Mouse (Mus musculus): ENCODE data around the gene Map3k20. TPM values are rescaled to one million over a fixed set of nuclear protein-coding genes. Genes with fewer than 3 reads are reported as not detected.
A peak's percentile ranks its signal among the peaks of the same experiment; 100 is the strongest.

The Map3k20 gene
- total RNA-seq, 2 experiments from 2014 or later: 270 to 291 TPM

DNA sequence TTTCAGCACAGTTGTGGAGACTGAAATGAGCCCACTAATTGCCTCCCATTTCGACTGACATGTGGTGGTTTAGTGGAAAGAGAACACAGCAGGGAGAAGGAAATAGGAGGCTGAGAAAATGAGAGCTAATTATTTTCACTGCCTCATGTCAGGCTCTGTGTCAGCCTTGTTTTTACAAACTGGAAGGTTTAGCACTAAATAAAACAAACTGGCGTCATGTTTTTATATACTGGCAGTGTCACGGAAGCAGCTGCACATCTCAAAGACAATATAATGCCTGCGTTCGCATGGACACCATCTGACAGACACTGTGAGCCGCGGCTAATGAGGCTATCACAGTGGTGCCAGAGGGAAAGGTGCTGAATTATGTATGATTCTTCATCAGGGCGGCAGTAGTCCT, 141.3 kb downstream of the Map3k20 start:
- DNase-seq: no peak

DNA sequence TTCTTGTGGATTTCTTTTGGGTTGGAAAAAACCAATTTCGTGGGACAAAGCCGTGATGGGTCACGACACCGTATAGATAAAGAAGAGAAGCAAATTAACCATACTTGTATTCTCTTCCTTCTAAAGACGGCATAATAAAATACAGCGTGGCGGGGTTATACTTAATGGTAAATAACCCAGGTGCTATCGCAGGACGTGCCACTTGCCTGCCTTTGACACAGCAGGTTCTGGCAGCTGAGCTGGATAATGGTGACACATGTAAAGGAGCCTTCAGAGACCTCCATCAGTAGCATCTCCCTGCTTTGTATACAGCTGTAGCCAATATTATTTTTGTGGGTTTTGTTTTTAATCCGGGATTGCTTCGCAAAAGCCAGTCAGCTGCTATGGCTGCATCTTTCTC, 141.9 kb downstream of the Map3k20 start:
- DNase-seq: no peak

DNA sequence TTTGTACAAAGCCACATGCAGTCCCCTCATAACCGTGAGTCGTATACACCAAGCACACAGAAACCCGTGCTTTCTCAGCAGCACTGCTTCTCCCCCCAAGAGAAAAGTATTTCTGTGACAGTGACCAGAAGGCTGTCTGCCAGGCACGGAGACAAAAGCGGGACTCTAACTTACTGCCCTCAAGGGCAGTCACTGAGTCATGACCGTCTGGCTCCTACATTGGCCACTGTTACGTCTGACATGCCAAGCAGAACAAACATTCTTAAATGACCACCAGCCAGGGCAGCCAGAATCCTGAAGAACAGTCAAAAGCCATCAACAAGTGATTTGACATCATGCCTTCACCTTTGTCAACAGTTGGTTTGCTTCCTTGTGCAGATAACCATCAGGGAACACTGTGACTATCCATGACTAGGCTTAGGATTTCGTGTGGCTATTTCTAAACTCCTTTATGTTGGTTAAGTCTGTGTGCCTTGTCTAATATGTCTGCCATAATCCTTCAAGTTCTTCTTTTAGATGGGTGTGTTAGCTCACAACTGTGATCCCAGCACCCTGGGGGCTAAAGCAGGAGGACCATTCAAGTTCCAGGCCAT, 153.6 kb downstream of the Map3k20 start:
- DNase-seq: no peak

DNA sequence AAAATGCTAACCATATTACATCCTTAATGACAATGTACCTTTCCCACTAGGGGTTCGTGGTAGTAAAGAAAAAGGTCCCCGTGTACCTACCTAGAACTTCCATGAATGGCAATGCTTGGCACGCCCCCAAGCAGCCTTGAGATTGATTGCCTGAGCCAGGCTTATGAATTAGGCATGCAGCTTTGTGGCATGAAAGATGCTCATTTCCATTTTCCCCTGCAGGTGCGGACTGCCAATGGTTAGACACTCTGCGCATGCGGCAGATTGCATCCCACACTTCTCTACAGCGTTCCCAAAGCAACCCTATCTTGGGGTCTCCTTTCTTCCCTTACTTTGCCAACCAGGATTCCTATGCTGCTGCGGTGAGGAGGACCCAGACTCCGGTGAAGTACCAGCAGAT, 155.6 kb downstream of the Map3k20 start:
- no peak for DNase-seq

DNA sequence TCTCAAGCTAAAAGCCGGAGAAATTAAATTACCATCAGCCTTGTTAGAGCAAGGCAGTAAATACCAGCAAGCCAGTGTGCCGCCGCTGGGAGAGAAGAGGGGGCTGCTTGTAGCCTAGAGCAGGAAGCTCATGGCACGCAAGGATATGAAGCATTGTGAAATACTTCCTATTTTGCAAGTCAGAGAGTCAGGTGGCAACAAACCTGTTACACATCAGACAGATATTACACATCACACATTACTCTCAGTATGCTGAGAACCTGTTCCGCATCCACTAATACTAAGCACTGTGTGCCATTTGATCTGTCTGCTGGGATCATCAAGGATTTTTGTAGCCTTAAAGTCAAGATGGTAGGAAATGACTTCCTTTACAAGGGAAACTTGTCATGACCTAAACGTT, 157.4 kb downstream of the Map3k20 start:
- DNase-seq: no peak

DNA sequence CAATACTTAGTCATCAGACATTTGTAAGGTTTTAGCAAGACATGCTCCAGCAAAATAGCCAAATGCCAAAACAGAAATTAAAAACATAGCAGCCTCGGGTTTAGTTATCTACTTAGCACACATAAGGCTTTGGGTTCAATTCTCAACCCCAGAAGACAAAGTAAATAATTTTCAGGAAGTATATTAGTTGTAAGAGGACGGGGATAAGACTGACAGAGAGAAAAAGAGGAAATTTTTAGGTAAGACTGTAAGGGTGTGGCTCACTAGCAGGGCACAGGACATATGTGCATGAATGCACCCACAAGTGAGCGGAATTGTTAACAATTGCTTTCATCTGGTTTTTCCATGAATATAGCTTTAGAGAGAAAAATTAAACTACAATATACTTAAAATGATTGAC, 158.5 kb downstream of the Map3k20 start:
- no peak for DNase-seq

DNA sequence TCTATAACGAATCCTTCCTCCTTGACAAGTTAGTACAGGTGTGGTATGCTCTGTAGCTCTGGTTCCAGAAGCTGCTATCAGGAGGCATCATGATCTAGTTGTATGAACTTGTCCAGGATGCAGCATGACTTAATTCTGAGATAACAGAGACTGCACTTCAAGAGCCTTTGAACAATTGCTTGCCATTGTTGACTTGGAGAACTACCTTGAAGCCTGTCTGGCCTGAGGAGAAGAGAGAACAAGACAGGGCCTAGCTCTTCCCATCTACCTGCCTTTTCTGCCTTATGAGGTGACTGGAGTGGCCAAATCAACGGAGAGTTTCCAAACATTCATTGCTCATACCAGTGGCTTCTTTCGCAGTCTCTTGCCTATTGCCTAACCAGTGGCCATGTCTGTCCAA, 160.7 kb downstream of the Map3k20 start:
- DNase-seq: no peak

DNA sequence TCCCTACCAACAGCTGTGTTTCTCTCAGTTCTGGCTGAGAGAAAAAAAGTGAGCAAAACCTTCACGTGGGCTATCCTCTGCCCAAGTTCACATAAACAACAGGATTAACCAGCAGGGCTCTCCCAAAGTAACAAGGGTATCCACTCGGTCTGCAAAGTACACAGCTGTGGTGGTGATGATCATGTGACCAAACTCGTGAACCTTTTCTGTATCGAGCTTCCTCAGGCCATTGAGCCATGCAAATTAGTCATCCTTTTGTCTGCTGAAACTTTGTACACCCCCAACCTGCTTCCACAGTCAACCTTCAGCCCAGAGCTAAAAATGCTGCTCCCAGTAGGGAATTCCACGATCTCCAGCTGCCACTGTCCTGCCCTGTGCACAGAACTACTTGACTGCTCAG, 161.2 kb downstream of the Map3k20 start:
- DNase-seq: no peak

DNA sequence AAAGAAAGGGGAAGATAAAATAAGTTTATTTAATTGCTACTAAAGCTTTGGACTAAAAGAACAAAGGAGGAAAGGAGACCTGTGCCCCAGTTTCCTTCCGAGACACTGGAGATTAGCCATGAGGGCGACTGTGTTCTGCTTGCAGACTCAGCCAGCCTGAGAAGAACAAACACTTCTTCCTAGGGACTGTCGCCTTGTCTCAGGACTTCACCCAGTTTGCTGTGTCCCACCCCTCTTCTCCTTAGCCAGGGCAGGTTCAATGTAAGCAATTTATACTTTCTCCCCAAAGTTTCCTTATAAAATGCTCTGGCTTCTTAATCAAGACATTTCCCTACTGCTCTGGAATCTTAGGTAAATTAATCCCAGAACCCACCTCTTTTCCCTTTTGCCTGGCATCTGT, 168.1 kb downstream of the Map3k20 start:
- DNase-seq: no peak

DNA sequence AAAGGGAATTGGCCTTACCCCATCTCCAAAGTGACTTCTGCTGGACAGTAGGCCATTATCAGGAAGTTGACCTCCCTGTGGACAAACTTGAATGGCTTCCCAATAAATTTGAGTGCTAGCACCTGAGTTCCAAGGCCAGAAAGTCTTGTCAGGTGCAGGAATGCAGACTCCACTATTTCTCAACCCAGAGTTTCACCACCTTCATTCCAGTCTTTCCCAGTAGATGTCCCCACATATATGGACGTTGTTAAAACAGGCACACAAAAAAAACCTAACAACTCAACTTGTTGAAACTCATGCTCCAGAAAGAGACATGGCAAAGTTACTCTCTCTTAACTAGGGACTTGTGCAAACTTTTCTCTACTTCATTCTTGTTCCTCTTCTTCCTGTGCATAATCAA, 170.8 kb downstream of the Map3k20 start:
- no peak for DNase-seq

DNA sequence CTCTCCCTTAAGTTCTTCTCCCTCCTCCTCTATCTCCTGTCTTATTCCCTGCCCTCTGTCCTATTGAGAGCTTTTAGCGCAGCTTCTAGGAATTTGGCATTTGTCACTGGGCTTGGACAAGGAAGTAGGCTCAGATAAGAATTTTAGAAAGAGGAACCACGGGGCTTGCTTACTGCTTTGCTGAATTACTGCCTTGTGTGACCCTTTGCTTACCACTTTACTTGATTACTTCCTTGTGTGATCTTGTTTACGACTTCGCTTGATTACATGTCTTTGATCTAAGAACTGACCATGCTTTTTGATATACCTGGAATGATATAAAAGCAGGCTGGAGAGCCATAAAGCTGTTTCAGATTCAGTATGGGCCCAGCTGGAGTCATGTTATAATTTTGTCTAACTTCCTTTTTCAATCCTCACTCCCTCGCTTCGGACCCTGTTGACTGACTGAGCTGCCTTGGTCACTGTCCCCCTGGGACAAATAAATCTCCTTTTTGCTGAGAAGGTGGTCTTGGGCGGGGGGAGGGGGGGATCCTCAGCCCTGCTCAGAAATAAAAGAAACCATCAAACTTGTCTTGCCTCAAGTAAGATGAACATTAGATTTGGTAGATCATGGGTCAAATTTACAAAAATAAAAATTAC, 179.1 kb downstream of the Map3k20 start:
- DNase-seq: peak in 1 of 2 experiments; percentile 8

DNA sequence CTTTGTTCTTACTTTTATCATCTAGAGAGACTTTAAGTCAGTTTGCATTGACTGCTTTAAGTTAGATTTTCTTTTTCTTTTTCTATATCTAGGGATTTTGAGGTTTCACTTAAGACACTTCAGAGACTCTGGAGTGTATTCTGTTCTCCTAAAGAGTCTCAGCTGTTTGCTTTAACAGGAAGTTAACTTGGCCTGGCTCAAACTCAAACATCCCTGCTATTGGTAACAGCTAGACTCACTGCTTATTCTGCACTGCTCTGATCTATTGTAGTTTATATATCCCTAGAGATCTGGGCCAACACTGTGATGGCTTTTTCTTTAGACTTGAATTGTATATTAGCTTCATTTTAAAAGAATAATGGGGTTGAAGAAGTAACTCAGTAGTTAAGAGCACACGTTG, 182.2 kb downstream of the Map3k20 start:
- DNase-seq: peak in 1 of 2 experiments; percentile 3

DNA sequence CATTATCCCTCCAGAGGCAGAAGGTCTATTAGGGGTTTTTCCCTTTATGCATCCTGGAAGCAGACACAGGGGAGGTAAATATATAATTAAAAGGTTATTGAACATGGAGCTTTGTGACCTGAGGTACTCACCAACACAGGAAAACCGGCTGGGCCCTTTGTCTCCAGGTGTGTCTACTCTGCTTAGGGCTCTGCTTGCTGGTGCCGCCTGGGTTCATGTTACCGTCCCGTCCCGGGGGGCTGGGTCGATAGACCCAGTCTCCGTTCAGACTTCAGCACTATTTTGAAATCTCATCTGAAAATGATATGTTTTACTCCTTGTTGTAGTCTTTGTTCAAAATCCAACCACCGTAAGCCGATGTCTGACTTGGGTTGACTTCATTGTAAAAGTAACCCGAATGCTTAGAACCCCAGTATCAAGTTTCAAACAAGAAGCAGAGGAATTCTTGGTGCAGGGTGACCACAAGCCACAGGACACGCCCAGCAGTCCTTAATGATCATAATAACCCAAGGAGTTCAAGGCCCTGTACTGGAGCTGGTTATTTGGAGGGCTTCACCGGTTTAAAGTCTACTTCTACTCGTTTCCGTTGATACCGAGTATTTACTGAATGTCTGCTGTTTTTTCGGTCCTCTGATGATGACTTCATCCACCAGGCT, 186.1 kb downstream of the Map3k20 start:
- DNase-seq: no peak

DNA sequence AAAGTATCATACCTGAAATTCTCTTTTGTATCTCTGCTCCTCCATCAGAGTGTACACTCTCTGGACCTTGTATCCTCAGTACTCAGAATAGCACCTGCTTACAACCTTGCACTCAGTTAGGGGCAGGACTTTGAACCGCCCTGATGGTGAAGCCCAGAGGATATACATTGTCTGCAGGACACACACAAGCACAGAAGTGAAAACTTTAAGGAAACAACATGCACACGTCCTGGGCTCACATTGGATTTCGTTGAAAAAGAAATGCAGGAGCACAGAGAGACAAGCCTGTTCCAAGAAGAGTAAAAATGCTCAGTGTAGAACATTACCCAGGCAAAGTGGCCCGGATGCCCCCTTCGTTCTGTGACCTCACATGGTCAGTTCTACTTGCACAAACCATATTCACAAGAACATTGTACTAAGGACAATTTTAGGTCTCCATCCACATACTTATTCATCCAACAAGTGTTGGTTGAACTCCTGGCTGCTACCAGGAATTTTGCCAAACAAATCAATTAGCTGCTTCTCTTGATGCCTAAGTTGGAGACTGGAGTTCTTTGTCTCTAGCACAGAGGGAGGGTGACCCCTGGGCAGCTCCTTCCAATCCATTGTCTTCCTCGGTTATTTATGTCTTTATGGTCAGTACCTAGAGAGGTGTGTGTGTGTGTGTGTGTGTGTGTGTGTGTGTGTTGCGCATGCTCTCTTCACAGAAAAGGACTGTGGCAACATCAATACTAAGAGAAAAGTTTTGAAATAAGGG, 189.3 kb downstream of the Map3k20 start:
- no peak for DNase-seq

DNA sequence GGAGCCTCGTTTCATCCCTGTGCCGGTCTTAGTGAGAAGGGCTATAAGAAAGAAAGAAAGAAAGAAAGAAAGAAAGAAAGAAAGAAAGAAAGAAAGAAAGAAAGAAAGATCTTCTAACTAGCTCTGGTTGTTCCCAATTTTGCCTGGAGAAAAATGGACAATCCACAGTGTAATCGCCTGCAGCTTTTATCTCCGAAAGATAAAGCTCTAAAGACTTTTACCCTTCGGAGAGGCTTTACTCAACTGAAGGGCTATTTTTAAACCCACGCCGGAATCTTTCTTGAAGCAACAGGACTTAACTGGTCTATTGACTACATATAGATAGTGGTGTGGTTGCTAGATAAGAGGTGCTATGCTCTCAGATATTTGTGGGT, 190.0 kb downstream of the Map3k20 start:
- DNase-seq: no peak

DNA sequence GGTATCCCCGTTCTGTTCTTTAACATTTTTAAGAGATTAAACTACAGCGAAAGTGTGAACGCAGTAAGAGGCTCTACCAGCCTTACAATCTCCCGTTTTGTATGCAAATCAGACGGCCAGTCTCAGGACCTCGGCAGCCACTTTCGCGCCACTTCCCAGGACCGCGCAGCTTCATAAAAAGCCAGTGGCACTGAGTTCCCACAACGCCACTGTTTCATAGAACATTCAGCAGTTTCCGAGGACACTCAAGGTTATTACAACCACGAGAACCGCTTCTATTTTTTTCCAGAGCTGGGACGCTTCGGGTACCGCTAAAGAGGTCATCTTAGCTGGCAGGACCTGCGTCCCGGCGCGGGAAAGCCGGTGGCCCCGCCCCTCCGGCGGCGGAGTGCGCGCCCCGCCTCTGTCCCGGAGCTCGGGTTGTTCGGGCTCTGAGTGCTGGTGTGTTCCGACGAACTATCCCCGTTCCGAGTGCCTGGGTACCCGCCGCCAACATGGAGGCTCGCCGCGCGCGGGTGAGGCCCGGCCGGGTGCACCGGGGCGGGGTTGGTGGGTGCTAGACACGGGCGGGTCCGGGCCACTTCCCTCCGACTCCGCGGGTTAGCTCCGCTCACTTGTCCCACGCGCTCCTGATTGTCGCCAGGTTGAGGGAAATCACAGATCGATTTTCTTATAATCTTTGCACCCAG, 190.5 kb downstream of the Map3k20 start, which contains the start of gene Cdca7:
Cdca7 (plus strand) TSS at position 363 of the 689 bp plus-strand sequence.
- DNase-seq: peak; percentile 79 to 90

DNA sequence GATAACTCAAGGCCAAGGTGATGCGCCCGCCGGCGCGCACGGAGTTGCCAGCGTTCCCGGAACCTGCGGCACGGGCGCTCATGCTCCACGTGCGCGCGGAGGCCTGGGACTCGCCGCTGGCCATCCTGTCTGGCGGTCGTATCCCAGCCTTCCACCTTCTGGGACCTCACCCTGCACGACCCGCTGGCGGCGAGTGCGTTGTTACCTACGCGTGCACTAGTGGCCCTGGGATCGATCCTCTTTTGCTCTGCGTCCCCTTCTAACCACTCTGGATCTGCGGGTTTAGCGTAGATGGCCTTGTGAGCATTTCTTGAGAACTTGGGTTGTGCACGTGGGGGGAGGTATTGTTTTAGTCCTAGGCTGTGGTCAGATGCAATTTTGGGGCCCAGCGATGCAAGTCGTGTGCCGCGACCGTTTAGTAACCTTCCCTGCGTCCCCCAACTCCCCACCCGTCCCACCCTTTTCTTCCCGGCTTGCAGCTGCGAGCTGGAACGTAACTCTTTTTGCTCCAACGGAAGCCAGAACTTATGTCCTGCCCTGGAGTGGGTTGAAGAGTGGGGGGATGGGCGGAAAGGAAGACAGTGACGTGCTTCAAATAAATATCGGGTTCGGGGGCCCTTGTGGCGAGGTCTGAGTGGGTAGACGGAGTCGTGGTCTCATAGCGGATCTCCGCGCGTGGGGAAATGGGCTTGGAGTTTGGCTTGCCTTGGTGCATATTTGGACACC, 191.2 kb downstream of the Map3k20 start:
- DNase-seq: peak; percentile 6 to 21

DNA sequence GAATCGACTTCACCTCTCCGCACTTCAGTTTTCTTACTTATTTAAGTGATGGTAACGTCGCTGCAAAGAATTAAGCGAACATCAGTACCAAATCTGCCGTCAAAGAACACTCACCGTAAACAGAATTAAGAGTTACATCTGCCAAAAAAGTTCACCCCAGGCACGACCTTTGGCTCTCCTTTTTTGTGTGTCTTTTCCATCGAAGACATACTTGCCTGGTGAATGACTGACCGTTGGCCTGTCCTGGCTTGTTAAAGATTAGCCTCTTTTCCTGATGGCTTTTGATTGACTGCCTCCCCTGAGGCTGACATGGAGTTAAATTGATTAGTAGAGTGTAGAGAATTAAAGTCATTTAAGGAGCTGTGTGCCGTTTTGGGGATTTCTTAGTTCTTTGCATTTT, 191.8 kb downstream of the Map3k20 start:
- no peak for DNase-seq

DNA sequence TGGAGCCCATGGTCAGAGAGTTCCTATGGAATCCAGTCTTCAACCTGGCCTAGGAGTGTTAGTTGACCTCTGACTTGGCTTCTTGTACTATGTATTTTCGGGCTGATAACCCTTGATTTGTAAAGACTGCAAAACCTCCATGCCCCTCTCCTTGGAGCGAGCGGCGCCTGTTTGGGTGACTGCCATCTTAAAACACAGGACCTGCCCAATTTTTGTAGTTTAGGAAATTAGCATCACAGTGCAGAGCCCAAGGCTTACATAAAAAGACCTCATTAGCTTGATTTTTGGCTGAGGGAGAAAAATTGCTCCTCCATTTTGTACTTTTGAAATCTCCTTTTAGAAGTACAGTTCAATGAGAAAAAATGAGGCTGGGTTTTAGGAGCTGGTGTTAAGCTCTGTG, 192.7 kb downstream of the Map3k20 start:
- DNase-seq: no peak

DNA sequence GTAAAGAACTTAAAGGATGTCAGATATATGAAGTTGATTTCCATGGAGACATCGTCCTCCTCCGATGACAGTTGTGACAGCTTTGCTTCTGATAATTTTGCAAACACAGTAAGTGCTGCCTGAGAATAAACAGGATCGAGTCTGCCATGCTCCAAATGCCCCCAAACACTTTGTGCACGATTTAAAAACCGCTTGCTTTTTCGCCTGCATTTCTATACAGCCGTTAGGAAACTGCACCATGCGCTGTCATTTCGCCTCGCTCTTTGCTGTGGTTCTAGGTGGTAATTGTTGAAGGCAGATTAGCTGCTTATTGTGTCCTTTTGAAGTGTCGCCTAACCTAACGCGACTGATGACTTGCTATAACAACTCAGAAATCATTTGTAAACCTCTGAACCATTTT, 193.5 kb downstream of the Map3k20 start:
- no peak for DNase-seq

DNA sequence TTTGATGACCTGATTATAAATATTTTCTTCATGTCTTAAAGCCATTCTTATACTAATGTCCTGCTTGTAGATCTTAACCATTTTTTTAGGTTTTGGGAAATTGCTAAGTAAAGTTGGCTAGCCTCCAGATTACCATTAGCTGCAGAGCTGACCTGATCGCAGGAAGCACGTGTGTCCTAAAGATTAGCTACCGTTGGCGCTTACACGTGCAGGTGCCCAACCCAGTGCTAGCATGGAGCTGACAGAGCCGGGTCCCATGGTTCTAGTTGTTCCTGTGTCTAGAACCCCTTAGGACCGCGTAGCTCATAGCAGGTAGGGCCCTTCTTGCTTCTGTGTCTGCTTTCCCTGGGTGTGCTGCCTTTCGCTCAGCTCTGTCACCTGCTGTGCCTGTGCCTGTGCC, 194.4 kb downstream of the Map3k20 start:
- no peak for DNase-seq

DNA sequence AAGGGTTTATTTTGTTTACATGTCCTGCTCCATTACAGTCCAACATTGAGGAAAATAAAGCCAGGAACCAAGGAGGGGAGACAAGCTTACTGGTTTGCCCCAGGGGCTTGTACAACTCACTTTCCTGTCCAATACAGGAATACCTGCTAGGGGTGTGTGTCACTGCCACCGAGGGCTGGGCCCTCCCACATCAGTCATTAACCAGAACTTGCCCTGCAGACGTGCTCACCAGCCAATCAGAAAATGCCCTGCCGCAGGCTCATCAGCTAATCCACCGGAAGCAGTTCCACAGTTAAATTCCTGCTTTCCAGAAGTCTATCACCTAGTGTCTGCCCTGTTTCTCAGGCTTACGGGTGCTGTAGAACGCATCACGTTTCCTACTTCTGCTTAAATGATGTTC, 206.2 kb downstream of the Map3k20 start:
- DNase-seq: no peak
